Mouse (Mus musculus) kidney, postnatal 36 days (tissue): ENCODE data around the gene Iqck.

ENCODE experiments used
- DNase-seq, 2 experiments: peaks; one replicate each; pipeline ENCODE4 v3.0.0; 2021 to 2022; ENCODE audit warnings: mixed read lengths in 2 of 2

Gene Iqck

DNA sequence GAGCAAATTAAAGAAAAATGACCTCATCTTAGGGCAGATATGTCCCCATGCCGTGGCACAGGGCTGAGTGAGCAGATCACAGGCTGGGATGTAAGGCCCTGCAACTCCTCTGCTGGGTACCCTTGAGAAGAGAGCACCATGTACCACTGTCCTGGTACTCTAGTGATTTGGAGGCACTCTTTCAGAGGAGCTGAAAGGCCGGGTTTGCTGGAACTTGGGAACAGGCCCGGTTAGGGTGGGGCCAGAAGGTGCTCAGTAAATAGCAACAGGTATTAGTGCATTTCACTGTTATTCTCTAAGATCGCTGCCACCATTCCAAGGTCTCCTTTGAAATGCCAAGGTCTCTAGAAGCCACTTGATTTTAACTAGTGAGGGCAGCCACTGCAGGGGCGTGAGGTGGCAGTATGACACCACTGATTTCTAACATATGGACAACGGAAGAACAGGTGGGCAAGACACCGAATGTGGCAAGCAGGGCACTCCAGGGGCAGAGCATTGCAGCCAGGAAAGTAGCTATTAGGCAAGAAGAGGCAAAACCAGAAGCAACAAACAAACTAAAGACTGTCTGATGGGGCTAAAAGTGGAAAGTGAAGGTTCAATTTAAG is 59.1 kb downstream of the Iqck start:
- DNase-seq = no peak

DNA sequence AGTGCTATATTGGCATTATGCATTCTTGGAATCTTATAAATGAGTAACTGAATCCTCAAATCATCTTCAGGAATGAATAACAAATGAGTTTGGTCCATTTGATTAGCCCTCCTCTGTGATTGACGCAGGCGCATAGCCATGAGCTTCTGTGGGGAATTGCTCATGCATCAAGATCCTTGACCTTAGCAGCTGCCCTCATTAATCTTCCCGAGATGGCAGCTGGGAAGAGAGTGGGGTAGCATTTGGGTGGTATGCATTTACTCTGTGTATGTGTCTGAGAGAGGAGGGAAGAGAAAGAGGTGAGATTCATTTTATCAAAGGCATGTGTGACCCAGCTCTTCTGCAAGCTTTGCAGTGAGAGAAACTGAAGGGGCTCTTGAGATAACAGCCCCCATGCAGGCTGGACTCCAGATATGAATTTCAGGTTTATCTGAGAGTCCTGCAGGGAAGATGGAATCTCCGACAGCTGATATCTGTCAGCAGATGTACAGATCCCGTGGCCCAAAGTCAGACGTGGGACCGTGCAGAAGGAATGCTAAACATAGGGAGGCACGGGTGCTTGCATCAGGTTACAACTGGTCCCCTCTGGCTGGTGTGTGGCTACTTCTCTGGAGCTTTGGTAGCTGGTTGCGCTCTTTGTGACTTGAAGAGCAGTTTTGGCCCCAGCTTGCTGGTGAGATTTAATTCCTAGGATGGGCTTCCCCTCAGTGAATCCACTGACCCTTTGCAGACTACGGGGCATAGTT is 63.9 kb downstream of the Iqck start:
- no peak for DNase-seq

DNA sequence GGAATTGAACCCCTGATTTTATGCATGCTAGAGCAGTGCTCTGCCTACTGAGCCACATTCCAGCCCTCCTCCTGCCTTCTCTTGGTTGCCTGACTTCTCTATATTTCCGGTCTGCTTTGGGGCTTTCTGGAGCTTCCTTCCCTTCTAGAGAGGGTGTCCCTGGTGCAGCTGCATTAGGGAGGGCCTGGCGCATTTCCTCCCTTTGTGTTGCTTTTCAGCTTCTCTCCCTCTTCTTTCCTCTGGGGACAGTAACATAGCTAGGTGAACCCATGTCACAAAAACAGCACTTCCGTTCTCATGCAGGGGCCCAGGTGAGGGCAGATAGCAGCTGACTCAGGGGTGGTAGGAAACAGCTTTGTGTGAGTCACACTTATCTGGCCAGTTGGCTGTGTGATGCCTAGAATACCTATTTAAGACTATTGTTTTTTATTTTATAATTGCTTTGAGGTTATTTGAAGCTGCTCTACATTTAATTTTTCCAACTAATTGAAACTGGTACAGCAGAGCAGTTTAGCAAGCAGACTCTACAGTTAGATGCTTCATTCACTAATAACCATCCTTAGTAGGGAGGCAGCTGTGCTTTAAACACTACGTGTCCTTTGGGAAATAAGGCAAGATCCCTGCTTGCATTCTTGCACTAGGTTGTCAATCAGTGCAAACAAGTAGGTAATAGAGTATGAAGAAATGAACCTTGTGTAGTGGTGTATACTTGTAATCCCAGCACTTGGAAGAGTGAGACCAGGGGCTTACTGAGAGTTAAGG is 67.1 kb downstream of the Iqck start:
- DNase-seq = peak; percentile 8 to 11

DNA sequence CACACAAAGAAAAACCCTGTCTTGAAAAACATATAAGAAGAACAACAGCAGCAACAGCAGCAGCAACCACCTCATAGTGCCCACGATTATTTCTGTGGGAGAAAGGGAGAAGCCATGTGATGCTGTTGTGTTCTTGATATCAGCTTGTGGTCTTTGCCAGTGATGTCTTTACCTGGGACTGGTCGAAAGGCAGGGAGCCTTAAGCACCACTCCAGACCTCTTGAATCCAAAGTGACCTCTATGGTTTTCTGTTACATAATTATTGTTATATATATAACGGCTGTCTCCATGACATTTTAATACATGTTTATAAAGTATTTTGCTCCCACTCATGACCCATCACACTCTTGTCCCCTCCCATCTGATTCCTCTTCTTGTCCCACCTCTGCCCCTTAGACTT is 70.0 kb downstream of the Iqck start:
- DNase-seq = no peak

DNA sequence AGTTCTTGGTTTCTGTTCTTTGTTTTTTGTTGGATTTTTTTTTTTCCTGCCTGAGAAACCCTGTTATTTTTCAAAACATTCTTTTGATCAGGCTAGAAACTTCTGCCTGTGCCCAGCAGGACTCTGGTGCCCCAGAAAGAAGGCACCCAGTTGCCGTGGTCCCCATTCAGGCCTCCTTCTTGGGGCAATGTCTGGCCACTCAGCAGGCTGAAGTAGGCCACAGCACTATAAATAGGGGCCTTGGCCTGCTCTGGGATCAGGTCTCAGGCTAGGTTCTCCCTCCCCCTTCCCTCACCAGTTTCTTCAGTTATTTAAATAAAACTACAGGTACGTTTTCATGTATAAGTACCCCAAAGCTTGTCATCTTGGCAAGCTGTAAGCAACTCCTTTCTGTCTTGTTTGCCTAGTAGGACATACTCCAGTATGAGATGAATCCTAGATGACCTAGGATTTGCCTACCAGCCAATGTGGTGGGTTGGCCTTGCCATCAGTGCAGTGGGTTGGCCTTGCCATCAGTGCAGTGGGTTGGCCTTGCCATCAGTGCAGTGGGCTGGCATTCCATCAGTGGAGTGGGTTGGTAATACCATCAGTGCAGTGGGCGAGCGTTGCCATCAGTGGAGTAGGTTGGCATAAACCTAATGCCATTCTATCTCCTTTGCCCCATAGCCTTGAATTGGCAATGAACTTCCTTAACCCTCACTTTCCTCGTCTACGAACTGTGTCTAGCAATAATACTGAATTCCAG is 71.1 kb downstream of the Iqck start:
- DNase-seq = no peak

DNA sequence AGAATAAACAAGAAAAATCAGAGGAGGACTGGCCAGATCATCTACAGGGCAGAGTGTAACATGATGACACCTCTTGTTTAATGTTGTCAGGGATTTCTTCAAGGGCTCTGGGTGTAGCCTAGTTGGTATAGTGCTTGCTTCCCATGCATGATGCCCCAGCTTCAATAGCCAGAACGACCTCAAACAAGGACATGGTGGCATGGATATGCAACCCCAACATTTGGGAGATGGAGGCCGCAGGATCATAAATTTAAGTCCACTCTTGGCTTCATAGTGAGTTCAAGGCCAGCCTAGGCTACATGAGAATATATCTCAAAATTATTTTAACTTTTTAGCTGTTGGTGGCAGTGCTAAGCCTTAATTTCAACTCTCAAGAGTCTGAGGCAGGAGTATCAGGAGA is 71.7 kb downstream of the Iqck start:
- DNase-seq = no peak

DNA sequence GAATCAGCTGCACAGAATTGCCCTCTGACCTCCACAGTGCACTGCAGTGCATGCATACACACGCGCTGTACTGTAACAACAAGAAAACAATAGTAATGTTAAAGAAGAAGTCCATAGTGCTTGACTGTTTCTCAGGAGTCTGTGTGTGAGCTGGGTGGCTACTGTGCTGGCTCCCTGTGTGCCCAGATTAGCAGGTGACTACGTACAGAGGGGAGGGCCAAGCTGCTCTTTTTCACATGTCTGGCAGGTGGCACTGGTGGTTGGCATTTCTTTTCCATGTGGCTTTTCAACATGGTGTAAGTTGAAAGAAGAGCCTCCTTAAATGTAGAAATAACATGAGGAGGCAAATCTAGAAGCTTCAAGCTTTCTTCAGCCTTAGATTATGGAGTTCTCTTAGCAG is 72.8 kb downstream of the Iqck start:
- DNase-seq = no peak

DNA sequence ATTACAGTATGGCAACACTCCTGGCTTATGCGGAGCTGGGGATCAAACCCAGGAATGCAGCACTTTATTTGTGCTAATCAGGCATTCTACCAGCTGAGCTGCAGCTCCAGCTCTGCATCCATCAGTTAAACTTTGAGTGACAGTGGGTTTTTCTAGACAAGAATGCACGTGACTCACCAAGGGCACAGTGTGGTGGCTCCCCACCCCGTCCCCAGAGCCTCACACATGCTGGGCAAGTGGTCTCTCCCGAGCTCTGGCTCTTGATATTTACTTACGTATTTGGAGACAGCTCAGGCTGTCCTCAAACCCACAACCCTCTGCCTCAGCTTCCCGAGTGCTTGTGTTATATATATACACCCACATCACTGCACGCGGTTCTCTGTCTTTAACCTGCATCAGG is 73.4 kb downstream of the Iqck start:
- no peak for DNase-seq

DNA sequence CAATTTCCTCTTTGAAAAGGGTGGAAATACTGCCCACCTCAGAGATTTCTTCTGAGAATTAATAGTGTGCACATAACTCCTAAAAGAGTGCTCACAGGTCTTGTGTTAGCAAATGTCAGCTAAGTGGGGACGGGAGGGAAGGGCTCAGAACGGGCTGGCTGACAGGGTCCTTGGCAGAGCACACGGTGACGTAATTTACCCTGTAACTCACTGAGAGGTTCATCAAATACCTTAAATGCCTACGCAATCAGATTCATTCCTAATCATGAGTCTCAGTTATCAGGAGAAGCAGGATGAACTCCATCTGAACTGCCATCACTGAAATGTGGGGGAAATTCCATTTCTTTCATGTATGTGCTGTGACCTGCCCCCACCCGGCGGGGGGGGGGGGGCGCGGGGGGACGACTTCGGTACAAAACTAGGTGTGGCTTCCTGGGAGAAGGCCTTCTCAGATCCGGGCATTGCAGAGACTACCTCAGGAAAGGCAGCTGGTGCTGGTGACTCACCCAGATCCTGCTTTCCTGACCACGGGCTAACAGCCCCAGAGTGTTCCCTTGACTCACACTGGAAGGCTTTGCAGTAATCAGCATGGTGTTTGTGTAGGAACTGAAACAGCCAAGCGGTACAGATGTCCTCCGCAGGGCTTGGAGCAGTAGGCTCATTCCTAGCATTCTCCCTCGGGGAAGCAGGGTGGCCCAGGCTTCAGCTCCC is 74.2 kb downstream of the Iqck start:
- peak in 1 of 2 experiments; percentile 23 for DNase-seq

DNA sequence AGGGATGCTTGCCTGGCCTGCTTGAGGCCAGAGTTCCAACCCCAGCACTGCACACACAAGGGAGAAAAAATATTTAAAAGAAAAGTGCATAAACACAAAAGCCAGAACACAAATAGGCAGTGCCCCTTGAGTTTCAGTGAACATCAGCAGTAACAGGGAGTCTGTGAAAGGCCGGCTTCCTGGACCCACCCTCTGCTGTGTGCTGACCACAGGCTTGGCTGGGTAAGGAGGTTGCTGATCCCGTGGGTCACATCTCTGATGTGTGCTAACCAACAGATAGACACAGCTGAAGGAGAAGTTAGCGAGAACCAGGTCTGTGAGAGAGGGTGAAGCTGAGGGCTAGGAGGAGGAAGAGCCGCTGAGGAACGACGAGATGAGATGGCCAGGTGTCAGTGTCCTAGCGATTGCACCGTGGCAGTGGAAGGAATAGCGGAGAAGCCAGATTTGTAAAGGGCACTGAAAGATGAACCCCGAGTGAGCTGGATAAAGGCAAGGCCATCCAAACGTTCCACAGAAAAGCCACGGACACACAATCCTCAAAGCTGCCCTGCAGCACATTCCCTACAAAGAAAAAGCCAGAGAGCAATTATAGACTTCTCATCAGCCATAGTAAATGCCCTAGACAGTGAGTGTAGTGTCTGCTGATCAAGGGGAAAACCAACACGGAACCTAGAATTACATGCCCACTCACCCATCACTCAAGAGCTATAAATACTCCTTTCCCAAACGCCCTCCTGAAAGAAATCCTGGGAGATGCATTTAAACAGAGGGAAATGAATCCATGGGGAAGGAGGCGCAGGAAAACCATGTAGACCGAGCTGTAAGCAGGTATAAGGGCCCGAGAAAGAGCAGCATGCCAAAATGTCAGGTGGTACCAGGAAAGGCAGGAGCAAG is 76.2 kb downstream of the Iqck start:
- no peak for DNase-seq

DNA sequence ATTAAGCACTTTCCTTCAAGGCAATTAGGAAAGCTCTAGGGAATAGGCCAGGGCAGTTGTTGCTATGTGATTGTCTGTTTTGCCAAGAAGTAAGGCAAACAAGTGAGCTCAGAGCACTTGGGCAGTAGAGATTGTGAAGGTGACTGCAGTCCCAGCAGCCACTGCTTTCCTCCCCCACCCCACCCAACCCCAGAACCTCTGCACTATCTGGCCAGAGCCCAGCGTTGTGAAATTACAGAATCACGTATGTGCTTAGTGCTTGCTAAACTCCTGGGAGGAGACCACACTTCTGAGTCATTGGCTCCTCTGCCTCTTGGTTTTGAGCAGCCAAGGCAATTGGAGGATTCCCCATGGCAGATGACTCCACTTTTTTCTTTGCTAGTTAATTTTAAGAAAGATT is 79.8 kb downstream of the Iqck start:
- DNase-seq = no peak

DNA sequence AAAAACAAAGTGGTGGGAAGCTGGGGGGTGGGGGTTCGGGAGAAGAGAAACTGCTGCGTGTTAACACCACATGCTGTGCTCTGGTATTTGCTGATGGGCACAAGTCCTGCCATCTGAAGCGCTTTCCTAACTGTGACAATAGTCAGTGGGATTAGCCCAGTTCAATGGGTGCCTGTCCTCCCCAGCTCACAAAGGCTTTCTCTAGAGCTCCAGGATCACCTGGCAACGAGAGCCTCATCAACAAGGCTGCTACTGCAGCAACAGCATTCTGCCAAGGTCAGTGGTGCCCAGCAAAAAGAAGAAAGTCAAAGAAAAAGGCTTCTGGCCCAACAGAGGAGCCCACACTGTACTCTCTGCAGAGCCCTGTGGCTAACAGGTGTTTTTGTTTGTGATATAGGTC is 81.3 kb downstream of the Iqck start:
- DNase-seq = no peak

DNA sequence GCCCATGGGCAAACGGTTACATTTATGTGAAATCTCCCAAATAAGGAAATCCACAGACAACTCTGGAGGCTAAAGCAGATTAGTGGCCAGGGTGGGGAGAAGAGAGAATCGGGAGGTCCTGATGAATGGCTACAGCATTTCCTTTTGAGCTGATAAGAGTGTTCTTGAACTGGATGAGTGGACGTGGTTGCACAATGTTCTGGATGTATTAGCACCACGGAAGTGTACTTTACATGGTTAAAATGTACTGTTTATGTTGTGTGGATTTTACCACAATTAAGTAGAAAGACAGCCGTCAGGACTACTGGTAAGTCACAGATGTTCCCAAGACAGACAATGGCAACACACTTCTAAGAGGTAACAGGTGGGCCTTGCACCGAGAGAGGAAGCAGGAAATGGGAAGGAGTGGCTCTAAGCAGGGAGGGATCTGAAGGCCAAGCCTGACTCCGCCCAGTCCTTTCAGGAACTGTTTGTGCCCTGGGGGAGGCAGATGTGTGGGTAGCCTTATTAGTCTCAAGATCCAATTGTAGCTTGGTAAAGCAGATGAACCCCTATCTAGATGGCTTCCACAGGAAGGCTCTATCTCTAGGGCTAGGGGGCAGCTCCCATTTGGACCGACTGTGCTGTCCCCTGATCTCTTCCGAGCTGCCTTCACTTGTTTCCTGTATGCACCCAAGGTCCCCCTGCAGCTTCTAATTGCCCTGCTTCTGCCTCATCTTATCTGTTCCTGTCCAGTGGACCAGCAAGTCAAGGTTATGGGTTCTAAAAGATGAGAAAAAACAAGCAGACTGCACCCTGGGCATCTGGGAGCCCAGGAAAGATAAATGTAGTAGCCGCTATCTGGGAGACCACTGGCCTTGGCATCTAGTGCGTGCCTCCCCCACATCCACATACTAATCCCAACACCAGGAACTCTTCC is 82.2 kb downstream of the Iqck start:
- DNase-seq = no peak

DNA sequence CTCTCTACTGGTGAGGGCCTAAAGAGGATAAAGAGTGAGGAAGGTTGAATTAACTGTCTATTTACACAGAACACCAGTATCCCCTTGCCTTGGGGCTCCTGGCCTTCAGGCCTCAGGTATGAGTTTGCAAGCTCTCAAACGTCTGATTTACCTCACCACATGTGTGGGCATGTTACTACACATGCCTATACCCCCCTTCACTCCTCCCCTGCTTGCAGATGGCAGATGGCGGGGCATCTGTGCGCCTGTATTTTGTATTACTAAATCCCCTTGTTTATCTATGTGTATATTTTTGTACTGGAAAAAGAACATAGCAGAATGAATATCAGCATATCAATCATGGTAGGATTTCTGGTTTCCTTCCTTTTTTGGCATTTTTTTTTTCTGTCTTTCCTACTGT is 86.7 kb downstream of the Iqck start:
- no peak for DNase-seq

DNA sequence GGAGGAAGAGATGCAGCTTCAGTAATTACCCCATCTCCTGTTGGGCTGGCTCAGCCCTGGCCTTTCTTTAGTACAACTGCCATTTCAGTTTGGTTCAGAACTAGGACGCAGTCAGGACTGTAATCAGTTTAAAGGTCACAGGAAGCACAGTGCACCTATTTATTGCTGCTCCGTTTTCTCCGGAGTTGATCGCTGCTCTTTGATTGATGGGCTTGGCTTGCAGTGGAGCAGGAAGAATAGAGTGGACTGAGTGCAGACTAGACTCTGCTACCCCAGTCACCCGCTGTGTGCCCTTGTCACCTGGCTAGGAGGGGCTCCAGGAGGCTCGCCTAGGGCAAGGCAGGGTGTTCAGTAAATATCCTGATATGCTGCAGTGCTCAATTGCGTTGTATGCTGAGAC is 87.6 kb downstream of the Iqck start:
- DNase-seq = peak in 1 of 2 experiments; percentile 5

DNA sequence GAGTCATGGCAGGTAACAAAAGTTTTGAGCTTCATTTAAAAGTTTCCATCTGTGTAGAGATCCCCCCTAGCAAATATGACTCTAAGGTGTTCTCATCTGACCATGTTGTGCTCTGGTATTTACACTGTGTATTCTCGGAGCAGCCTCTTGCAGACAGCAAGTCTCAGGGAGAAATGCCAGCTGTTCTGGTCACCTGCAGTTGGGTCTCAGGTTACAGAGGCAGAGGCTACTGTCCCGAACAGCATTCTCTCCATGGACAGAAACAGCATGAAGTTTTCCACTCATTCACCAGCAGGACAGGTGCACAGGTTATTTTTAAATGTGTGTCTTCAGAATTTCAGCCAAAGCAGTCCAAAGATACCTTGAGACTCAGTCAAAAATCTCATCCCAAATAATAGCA is 89.3 kb downstream of the Iqck start:
- no peak for DNase-seq

DNA sequence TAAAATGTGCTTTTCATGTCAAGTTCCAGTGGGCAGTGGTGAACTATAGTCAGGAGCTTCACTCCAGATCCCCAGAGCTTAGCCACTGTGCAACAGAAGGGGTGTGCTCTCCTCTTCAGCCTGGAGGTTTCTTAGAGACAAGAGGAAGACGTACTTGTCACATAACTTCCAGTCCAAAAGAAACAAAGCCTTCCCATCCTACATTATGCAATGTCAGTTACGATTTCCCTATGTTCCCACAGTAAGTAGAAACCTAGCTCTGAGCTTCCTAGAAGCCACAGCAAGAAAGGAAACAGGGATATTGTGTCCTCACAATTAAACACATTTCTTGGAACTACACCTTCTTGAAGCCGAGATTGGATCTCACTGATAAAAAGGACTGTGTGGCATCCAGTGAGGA is 91.7 kb downstream of the Iqck start:
- DNase-seq = no peak

DNA sequence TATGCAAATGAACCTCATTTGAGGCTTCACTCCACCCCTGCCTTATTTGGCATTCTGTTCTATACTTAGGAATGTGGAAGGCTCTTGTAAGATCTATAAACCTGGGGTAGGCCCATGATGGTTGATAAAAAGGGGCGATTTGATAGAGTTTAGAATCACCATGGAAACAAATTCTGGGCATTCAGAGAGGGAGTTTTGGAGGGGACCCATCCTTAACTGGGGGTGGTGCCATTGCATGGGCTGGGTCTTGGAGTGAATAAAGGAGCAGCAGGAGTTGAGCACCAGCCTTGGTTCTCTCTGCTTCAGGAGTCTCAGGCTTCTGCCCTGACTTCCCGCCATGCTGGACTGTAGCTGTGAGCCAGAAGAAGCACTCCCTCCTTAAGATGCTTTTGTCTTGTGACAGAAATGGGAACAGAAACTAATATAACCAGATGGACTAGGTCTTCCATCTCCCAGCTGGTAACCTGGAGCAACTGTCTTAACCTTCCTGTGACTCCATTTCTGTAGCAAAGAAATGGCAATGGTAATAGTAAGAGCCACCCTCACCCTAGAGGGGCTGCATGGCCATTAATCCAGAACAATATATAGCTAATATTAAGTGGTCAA is 93.2 kb downstream of the Iqck start:
- DNase-seq = no peak

DNA sequence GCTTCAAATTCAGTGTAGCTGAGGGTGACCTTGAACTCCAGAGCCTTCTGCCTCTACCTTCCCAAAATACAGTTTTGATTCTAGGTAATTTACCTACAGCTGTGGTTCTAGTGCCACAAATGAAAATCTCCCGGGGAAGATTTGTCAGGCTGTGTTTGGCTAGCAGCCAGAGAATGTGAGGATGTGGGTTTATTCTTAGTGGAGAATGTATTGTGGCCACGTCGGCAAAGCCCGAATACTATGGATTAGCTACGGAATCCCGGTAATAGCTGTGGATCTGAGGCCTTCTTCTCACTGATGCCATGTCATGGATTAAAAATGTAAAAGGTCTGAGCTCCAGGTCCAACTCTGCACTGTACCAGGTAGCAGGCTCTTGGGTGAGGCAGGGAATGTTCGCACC is 94.2 kb downstream of the Iqck start:
- no peak for DNase-seq

DNA sequence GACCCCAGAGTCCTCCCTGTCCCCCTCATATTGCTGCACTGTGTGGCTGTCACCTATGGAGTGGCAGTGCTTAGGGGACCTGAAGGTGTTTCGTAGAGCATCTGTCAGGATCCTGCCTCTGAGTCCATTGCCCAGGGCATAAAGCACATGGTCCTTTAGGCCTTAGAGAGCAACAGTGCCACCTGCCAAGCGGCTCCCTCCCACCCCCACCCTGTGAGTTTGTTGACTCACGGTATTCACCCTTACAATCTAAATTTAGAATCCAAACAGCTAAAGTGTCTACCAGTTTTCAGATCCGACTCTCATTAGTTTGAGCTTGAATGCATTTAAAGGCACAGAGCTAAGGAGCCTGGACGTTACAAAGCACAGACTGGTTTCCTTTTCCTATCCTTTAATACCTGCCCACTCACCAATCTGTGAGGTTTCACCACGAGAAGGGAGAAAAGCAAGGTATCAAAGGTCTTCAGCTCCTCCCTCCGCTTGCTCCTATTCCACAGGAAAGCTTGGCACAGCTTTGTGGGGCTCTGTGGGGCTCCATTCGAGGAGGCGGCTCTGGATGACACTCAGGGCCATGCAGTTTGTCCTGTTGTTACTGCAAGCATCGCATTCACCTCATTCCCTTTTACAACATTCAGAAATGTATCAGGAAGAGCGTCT is 98.2 kb downstream of the Iqck start:
- DNase-seq = no peak
